Mouse (Mus musculus) hindbrain, postnatal 0 days (tissue): ENCODE measurements around the gene Fam167b. TPM values are rescaled to one million over a fixed set of nuclear protein-coding genes. Genes with fewer than 3 reads are reported as not detected.
A peak's percentile ranks its signal among the peaks of the same experiment; 100 is the strongest.

Experiments
- ATAC-seq: fragments of 200-750 bp; cut with Nextera tagmentation; 2 replicates; pipeline ENCODE4 v1.8.0; 2017; ENCODE audit warnings: mild to moderate bottlenecking, moderate TSS enrichment, moderate library complexity
- DNase-seq: peaks from one replicate; pipeline ENCODE4 v3.0.0-alpha.2; 2015; ENCODE audit warnings: low spot score
- H3K27ac ChIP-seq: fragments of 300-500 bp; sonication (generic); 2 replicates; pipeline ENCODE4 v1.5.1; 2014; ENCODE audit warnings: mild to moderate bottlenecking
- H3K27me3 ChIP-seq: fragments of 300-500 bp; sonication (generic); 2 replicates; pipeline ENCODE4 v1.6.1; 2014; ENCODE audit warnings: low read length, mixed read lengths; ENCODE audit not compliant: insufficient read depth
- H3K36me3 ChIP-seq: fragments of 300-500 bp; sonication (generic); 2 replicates; pipeline ENCODE4 v1.6.1; 2014; ENCODE audit warnings: low read length, mixed read lengths; ENCODE audit not compliant: insufficient read depth
- H3K4me1 ChIP-seq: fragments of 300-500 bp; sonication (generic); 2 replicates; pipeline ENCODE4 v1.6.1; 2014; ENCODE audit warnings: antibody characterized with exemption, low read length, mixed read lengths; ENCODE audit not compliant: insufficient read depth
- H3K4me2 ChIP-seq: fragments of 300-500 bp; sonication (generic); 2 replicates; pipeline ENCODE4 v1.6.1; 2014; ENCODE audit warnings: low read depth, mild to moderate bottlenecking, low read length, moderate library complexity, mixed read lengths
- H3K4me3 ChIP-seq: fragments of 300-500 bp; sonication (generic); 2 replicates; pipeline ENCODE4 v1.5.1; 2014; ENCODE audit warnings: low read length
- H3K9ac ChIP-seq: fragments of 300-500 bp; sonication (generic); replicated peaks from 2 replicates; pipeline ENCODE4 v1.6.1; 2014; ENCODE audit warnings: mild to moderate bottlenecking, low read length, moderate library complexity, mixed read lengths
- H3K9me3 ChIP-seq: fragments of 300-500 bp; sonication (generic); 2 replicates; pipeline ENCODE4 v1.6.1; 2016; ENCODE audit warnings: low read length, mixed read lengths
- CTCF ChIP-seq: IDR thresholded peaks from 2 replicates; pipeline ENCODE4 v1.5.1; 2016; ENCODE audit warnings: antibody characterized with exemption, control low read depth, low read depth
- WGBS: fragments of 180-500 bp; shearing (Covaris S2); extraction: QIAGEN DNeasy Blood & Tissue Kit; methylation state at CpG from one replicate; pipeline ENCODE4 v1.1.7; 2014; 5-methylcytosine and 5-hydroxymethylcytosine counted together
- polyA plus RNA-seq: library from polyadenylated mRNA; unstranded; fragments of >200 nt; fragmentation: Nextera tagmentation; extraction: Ambion mirVana; gene quantifications from 2 replicates; pipeline ENCODE4 v1.2.1, GENCODE M21; 2015
- total RNA-seq: library from RNA; depleted of rRNA; stranded (reverse); fragments of >200 nt; gene quantifications from 2 replicates; pipeline ENCODE4 v1.2.3, GENCODE M21; 2014

Gene Fam167b
- total and polyA plus RNA-seq, 2 experiments from 2014 or later: 0.48 TPM; not detected in 1

DNA sequence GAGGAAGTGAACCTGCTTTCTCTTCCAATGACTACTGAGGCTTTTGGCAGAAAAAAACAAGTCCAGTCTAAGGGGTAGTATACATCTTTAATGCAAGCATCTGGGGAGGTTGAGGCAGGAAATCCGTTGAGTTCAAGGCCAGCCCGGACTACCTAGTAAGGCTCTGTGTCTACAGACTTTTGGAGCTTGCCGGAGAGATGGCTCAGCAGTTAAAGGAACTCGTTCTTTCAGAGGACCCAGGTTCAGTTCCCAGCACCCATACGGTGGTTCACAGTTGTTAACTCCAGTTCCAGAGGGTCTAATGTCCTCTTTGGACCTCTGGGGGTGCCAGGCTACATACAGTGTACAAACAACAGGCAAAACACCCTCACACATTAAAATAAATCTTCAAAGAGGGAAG, 39.7 kb upstream of the Fam167b start:
- no peaks in the 10 kb centered on the region for H3K36me3 ChIP-seq
- 95% methylated on average over 5 of the region's 5 CpGs for WGBS
- ATAC-seq (no peak), DNase-seq (no peak)
- H3K4me1 ChIP-seq: peaks cover 24% of the 10 kb centered on the region
- no peaks in the 10 kb centered on the region for H3K9me3 ChIP-seq
- no peak for TF ChIP-seq CTCF
- H3K9ac ChIP-seq: peak overlapping the region; percentile 82
- H3K4me3 ChIP-seq: peak overlapping the region; percentile 57
- H3K27me3 ChIP-seq: no peaks in the 10 kb centered on the region
- H3K4me2 ChIP-seq: peak overlapping the region; percentile 92
- peak overlapping the region; percentile 93 for H3K27ac ChIP-seq

DNA sequence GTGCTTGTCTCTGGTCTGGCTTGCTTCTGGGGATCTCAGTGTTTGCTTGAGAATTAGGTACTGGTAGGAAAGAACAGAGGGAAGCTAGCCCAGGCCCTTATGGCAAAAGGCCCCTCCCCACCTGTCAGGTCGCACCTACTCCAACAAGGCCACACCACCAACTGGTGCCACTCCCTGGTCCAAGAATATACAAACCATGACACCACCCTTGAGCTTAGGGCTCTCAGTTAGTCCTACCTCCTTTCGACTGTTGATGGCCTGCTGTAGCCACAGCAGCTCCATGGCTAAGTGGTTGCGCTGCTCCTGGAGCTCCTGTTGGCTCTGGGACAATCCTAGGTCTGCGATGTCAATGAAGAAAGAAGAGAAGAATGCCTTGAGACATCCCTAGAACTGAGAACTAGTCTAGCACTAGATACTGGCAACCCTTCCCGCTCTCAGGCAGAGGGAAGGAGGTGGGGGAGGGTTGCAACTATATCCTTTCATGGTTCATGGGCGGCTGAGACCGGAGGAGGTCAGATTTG, 38.8 kb upstream of the Fam167b start:
- Histone ChIP-seq H3K4me1 (peaks cover 16% of the 10 kb centered on the region), H3K27ac (no peak overlapping the region), H3K4me2 (no peak overlapping the region), H3K4me3 (no peak overlapping the region), H3K36me3 (no peaks in the 10 kb centered on the region), H3K9me3 (no peaks in the 10 kb centered on the region), H3K9ac (no peak overlapping the region), H3K27me3 (no peaks in the 10 kb centered on the region)
- ATAC-seq (no peak), DNase-seq (no peak)
- 95% methylated on average over 7 of the region's 7 CpGs for WGBS
- TF ChIP-seq CTCF: no peak

DNA sequence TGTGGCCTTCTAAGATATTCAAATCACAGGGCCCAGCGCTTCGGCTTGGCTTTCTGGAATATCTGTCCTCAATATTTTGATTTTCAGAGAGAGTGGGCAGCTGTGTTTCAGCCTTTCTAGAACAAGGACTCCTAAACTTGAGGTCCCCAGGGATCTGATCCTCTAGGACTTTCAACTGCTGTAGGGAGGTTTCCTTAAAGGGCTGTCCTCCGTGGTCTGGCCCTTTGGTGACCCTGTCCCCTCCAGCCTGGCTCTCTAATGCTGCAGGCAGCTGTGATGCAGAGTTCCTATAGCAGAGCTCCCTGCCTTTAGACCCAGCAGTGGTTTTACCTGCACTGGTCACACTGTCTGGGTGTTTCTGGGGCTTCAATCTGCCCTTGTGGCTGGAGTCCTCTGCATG, 38.3 kb upstream of the Fam167b start:
- 94% methylated on average over 3 of the region's 3 CpGs for WGBS
- no peak for ATAC-seq
- Histone ChIP-seq H3K9me3 (no peaks in the 10 kb centered on the region), H3K27ac (no peak overlapping the region), H3K27me3 (no peaks in the 10 kb centered on the region), H3K4me2 (no peak overlapping the region), H3K4me1 (peaks cover 10% of the 10 kb centered on the region), H3K36me3 (no peaks in the 10 kb centered on the region), H3K4me3 (no peak overlapping the region), H3K9ac (no peak overlapping the region)
- no peak for DNase-seq
- TF ChIP-seq CTCF: no peak

DNA sequence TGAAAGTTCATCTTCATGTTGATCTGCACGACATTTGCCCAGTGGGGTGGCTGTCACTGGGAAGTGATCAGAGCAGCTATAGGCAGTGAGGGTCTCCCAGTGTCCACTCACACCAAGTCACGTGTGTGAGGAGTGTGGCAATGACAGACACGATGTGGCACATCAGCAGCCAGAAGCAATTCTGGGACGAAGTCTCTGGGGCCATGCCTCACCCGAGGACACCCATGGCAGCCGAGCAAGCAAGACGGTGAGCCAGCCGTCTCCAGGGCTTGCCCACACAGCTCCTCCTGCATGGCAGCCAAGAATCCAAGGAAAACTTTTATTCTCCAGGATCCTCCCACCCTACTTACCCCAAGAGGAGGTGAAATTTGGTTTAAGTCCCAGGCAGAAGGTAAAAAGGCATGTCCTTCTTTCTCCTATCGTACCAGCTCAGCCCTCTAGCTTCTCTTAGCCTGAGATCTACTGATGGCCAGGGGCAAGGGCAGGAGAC, 37.5 kb upstream of the Fam167b start:
- TF ChIP-seq CTCF: no peak
- Histone ChIP-seq H3K9ac (no peak overlapping the region), H3K4me1 (peaks cover 4% of the 10 kb centered on the region), H3K36me3 (no peaks in the 10 kb centered on the region), H3K9me3 (no peaks in the 10 kb centered on the region), H3K27me3 (no peaks in the 10 kb centered on the region), H3K27ac (no peak overlapping the region), H3K4me2 (no peak overlapping the region), H3K4me3 (no peak overlapping the region)
- DNase-seq (no peak), ATAC-seq (no peak)
- WGBS: 86% methylated on average over 9 of the region's 9 CpGs

DNA sequence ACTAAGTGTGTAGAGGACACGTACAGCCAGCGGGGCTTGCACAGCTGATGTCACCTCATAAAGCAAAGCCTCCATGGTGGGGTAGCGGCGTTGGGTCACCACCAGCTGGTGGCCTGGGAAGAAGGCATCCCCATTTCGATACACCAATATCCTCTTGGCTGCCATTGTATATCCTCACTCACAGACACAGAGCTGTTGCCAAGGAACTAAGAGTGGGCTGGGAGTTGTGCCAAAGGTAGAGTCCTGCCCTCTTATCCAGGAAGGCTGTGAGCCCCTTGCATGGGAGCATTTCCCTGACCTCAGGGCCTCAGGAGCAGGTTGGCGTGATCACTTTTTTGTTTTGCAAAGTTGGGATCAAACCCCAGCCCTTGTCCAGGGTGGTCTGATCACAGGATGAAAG, 35.7 kb upstream of the Fam167b start, which contains the start of gene Dcdc2b:
Dcdc2b (minus strand) TSS at position 165 of the 400 bp plus-strand sequence.
- H3K27ac ChIP-seq: peak within 1 kb of the TSS; percentile 45; the same call in 1 of the 2 replicates
- no peak within 1 kb of the TSS for H3K4me3 ChIP-seq
- H3K27me3 ChIP-seq: no peaks in the 10 kb centered on the region
- H3K4me1 ChIP-seq: peaks cover 4% of the 10 kb centered on the region
- DNase-seq: peak; percentile 39
- no peak within 1 kb of the TSS for H3K9ac ChIP-seq
- H3K36me3 ChIP-seq: peaks cover 4% of the 10 kb centered on the region; the same call in 1 of the 2 replicates
- TF ChIP-seq CTCF: no peak
- H3K9me3 ChIP-seq: no peaks in the 10 kb centered on the region
- ATAC-seq: no peak
- H3K4me2 ChIP-seq: no peak within 1 kb of the TSS
- WGBS: 56% methylated on average over 6 of the region's 6 CpGs

DNA sequence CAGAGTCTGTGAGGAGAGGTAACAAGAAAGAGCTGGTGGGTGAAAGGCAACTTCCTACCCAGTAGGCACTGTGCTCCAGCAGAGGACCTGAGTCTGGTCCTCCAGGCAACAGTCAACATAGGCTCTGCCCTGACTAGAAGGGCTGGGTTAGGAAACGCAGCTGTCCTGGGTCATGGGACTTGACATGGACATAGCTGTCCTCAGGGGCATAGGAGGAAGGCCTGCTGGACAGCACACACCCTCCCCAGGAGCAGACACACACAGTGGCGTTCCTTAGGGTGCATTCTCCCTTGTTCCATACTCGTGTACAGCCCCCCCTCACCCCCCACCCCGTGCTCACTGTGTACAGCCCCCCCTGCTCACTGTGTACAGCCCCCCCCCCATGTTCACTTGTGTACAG, 32.1 kb upstream of the Fam167b start:
- DNase-seq (no peak), ATAC-seq (no peak)
- H3K9ac ChIP-seq: no peak overlapping the region
- no peak overlapping the region for H3K4me3 ChIP-seq
- no peaks in the 10 kb centered on the region for H3K4me1 ChIP-seq
- TF ChIP-seq CTCF: no peak
- no peak overlapping the region for H3K27ac ChIP-seq
- H3K36me3 ChIP-seq: peaks cover 10% of the 10 kb centered on the region
- H3K27me3 ChIP-seq: no peaks in the 10 kb centered on the region
- 68% methylated on average over 4 of the region's 4 CpGs for WGBS
- no peaks in the 10 kb centered on the region for H3K9me3 ChIP-seq
- no peak overlapping the region for H3K4me2 ChIP-seq

DNA sequence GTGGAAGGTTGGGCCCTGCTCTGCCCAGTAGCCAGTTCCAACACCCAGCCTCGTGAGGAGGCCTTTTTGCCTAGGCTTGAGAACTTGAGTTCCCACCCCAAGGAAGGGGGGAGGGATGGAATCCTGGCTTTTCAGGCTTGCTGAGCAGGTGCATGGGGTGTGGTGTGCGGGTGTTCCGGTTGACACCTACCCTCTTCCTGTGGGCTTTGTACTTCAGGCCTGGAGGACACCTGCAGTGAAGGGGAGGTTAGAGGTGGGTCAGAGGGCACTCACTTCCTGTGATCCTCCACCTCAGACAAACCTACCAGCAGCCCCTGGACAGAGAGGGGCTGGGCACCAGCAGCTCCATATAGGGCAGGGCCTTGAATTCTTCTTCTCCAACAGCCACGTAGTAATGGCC, 31.7 kb upstream of the Fam167b start:
- H3K9me3 ChIP-seq: no peaks in the 10 kb centered on the region
- H3K9ac ChIP-seq: no peak overlapping the region
- no peak overlapping the region for H3K4me3 ChIP-seq
- H3K36me3 ChIP-seq: peaks cover 13% of the 10 kb centered on the region
- WGBS: 83% methylated on average over 4 of the region's 4 CpGs
- no peak overlapping the region for H3K4me2 ChIP-seq
- H3K4me1 ChIP-seq: no peaks in the 10 kb centered on the region
- ATAC-seq (no peak), DNase-seq (no peak)
- no peak for TF ChIP-seq CTCF
- no peaks in the 10 kb centered on the region for H3K27me3 ChIP-seq
- H3K27ac ChIP-seq: no peak overlapping the region
